Mouse (Mus musculus): ENCODE data around the gene Gm28897. TPM values are rescaled to one million over a fixed set of nuclear protein-coding genes. Genes with fewer than 3 reads are reported as not detected.
"Not testable (repeated sequence)": the region's sequence is repeated elsewhere in the genome, so short reads cannot be mapped to it uniquely, and the experiment has no call there.

Gene Gm28897
- polyA plus RNA-seq (2015; fragmentation: Nextera tagmentation; extraction: Ambion mirVana), result not detected in 2 replicates

- H3K4me3 ChIP-seq (replicated peaks); H3K36me3 ChIP-seq; H3K27ac ChIP-seq; H3K27me3 ChIP-seq; ATAC-seq (replicated peaks; ENCODE audit: low FRiP score); H3K9ac ChIP-seq; H3K4me1 ChIP-seq; H3K4me2 ChIP-seq; H3K9me3 ChIP-seq (replicated peaks): not testable (repeated sequence)
- WGBS, result no CpG with 5 or more reads among the region's 6 CpGs
Measured at GRCm38 (mm10) chrY:80926695-80927094, at the start of gene Gm28897. Gene Gm28897, plus strand, starts transcription at chrY:80926995.
